Mouse (Mus musculus): ENCODE results near the gene Egr4. TPM values are rescaled to one million over a fixed set of nuclear protein-coding genes. Genes with fewer than 3 reads are reported as not detected.

Gene Egr4
- polyA plus RNA-seq (2012; rRNA removed): 30.9 and 47.9 TPM in 2 replicates

DNA sequence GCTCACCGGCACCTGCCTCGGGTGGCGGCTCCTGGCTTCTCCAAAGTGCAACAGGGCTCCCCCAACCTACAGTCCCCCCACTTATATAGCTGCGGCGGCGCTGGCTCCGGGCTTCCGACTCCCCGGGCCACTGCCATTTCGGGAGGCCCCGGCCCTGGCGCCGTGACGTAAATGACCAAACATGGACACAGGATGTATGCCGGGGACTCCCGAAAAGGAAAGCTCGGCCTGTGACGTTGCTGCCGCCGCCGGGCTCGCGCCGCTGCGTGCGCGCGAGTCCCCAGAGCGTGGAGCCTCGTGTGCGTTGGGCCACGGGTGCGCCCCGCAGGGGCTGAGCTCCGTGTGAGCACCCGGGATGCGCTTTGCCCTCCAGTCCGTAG lies at the start of gene Egr4:
Gene Egr4 (minus strand): TSS at position 59 of the 380 bp plus-strand sequence.
- Histone ChIP-seq H3K27ac (ENCODE audit: insufficient read depth, low read length) (peak within 1 kb of the TSS; percentile 87), H3K4me1 (ENCODE audit: control insufficient read depth, insufficient read depth, low read length) (peaks cover 2% of the 10 kb centered on the region; the same call in 1 of the 2 replicates), H3K4me3 (ENCODE audit: insufficient read depth, low read length) (peak within 1 kb of the TSS; percentile 92)
- no peak for TF ChIP-seq CTCF (IDR thresholded peaks at IDR 0.05; ENCODE audit: extremely low read depth, insufficient read depth, low read length)
- TF ChIP-seq POLR2A (IDR thresholded peaks at IDR 0.05; ENCODE audit: extremely low read depth, insufficient read depth, low read length): peak; percentile 52; the same call in 1 of the 2 replicates

DNA sequence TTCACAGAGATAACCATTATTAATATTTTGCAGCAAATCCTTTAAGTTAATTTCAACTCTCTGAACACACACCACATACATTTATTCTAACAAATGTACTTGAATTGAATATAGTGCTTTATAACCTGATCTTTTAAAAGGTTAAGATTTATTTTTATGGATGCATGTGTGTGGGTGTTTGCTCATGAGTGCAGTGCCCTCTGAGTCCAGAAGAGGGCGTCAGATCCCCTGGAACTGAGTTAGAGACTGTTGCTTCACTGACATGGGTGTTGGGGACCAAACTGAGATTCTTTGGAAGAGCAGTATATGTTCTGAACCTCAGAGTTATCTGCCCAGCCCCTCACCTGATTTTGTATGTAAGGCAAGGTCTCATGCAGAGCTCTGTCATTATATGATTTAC lies 49.0 kb upstream of the Egr4 start:
- Histone ChIP-seq H3K4me3 (ENCODE audit: insufficient read depth, low read length) (no peak overlapping the region), H3K27ac (ENCODE audit: insufficient read depth, low read length) (no peak overlapping the region), H3K4me1 (ENCODE audit: control insufficient read depth, insufficient read depth, low read length) (no peaks in the 10 kb centered on the region)
- TF ChIP-seq CTCF (IDR thresholded peaks at IDR 0.05; ENCODE audit: extremely low read depth, insufficient read depth, low read length): no peak
- TF ChIP-seq POLR2A (IDR thresholded peaks at IDR 0.05; ENCODE audit: extremely low read depth, insufficient read depth, low read length): no peak

DNA sequence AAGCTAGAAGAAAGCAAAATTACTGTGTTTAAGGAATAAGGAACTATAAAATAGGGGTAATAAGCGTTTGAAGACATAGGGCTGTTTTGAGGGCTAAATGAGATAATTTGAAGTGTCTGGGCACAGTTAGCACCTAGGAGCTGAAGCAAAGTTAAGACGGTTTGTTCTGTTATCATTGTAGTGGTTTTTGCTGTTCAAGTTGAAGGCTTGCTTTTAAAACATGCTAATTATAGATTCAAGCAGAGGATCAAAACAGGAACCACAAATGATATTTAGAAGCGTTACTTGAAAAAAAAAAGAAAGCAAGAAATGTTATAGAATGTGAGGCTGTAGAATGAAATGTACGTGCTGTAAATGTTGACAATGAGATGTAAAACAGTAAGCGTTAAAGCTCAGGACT lies 34.3 kb upstream of the Egr4 start:
- TF ChIP-seq CTCF (IDR thresholded peaks at IDR 0.05; ENCODE audit: extremely low read depth, insufficient read depth, low read length) (no peak), POLR2A (IDR thresholded peaks at IDR 0.05; ENCODE audit: extremely low read depth, insufficient read depth, low read length) (no peak)
- H3K4me3 ChIP-seq (ENCODE audit: insufficient read depth, low read length): no peak overlapping the region
- H3K4me1 ChIP-seq (ENCODE audit: control insufficient read depth, insufficient read depth, low read length): peaks cover 2% of the 10 kb centered on the region; the same call in 1 of the 2 replicates
- no peak overlapping the region for H3K27ac ChIP-seq (ENCODE audit: insufficient read depth, low read length)

DNA sequence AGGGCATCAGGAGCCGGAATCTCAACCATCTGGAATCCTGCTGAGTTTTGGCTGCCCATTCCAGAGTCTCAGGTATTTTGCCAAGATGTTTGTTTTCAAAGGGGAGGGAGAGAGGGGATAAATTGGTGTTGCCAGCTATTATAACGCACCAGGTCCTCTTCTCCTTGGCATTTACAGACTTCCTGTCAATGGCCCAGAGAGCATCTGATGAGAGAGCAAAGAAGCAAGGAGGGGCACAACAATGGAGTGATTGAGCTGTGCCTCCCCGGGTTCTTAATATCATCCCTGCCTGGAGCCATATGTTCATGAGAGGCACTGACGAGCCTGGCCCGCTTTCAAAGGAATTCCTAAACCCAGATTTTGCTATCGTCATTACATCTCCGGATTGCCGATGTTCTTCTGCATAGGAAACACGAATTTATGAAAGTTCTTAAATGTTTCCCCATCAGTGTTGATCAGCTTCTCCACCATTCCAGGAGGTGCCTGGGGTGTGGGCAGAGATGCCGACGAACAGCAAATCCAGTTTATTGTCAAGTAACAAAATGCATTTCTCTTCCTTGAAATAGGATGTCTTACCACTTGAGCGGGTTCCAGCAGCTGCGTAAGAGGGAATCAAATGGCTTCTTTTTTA lies 31.0 kb upstream of the Egr4 start:
- Histone ChIP-seq H3K4me3 (ENCODE audit: insufficient read depth, low read length) (0 out of 2 replicates have a peak overlapping the region, but pooled peaks have one; percentile 7), H3K27ac (ENCODE audit: insufficient read depth, low read length) (no peak overlapping the region), H3K4me1 (ENCODE audit: control insufficient read depth, insufficient read depth, low read length) (peaks cover 5% of the 10 kb centered on the region)
- no peak for TF ChIP-seq CTCF (IDR thresholded peaks at IDR 0.05; ENCODE audit: extremely low read depth, insufficient read depth, low read length)
- no peak for TF ChIP-seq POLR2A (IDR thresholded peaks at IDR 0.05; ENCODE audit: extremely low read depth, insufficient read depth, low read length)

DNA sequence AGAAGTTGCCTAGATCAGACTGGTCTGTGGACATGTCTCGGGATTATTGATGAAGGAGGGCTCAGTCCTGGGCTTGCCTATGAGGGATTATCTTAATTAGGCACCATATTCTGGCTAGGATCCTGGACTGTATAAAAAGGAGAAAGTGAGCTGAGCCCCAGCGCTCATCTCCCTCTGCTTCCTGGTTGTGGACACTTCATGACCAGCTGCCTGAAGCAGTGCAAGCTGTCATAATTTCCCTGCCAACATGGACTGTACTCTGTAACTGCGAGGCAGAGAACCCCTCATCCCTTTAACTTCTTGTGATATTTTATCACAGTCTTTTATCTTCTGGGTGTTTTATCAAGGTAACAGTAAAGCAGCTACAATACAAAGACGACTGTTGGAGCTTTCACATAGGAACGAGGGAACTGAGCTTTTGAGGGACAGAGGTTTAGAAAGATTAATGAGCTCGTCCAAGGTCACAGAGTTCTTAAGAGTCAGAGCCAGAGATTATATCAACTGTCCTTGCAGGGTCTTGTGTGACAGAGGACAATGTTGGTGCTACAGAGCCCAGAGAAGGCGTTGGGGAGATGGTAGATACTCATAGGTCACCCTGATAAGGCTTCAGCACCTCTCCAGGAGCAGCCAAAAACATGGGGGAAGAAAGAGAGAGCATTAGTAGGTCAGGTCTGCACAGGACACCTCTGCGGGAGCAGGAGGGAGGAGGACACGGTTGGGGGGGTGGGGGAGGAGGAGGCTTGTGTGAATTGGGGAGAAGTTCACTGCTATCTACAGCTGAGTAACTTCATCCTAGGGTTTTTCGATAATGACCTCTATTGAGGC lies 30.2 kb upstream of the Egr4 start:
- H3K27ac ChIP-seq (ENCODE audit: insufficient read depth, low read length): no peak overlapping the region
- TF ChIP-seq POLR2A (IDR thresholded peaks at IDR 0.05; ENCODE audit: extremely low read depth, insufficient read depth, low read length): no peak
- peaks cover 5% of the 10 kb centered on the region for H3K4me1 ChIP-seq (ENCODE audit: control insufficient read depth, insufficient read depth, low read length)
- H3K4me3 ChIP-seq (ENCODE audit: insufficient read depth, low read length): no peak overlapping the region

DNA sequence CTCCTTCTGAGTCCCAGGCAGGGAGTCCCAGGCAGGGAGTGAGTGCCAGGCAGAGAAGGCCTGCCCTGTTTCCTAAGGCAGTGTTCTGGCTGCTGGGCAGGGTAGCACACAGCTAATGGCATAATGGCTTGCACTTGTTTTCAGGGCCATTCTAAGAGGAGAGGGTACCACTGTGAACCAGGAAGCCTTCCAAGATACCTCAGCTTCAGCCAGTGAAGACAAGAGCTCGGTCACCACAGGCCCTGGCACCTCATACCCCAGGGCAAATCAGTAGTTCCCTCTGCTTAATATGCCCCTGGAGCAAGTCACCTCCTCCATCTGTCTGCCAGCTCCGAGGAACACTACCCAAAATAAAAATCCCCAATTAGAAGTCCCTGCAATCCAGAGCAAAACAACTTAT lies 9.4 kb upstream of the Egr4 start:
- TF ChIP-seq CTCF (IDR thresholded peaks at IDR 0.05; ENCODE audit: extremely low read depth, insufficient read depth, low read length) (no peak), POLR2A (IDR thresholded peaks at IDR 0.05; ENCODE audit: extremely low read depth, insufficient read depth, low read length) (no peak)
- Histone ChIP-seq H3K4me1 (ENCODE audit: control insufficient read depth, insufficient read depth, low read length) (peaks cover 2% of the 10 kb centered on the region; the same call in 1 of the 2 replicates), H3K27ac (ENCODE audit: insufficient read depth, low read length) (no peak overlapping the region), H3K4me3 (ENCODE audit: insufficient read depth, low read length) (no peak overlapping the region)

DNA sequence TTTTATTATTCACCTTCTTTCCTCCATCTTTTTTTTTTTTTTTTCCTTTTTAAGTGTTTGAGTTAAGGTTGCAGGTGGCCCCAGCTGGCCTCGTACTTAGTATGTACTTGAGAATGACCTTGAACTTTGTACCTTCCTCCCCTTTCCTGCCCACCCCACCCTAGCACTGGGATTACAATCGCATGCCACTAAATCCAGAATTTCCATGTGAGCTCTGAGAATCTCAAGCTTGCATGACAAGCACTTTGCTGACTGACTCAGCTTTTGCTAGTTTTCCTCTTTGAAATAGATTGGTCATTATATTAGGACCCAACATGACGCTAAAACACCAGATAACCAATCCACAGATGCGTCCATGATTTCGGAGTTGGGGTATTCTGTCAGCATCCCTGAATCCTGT lies 8.6 kb upstream of the Egr4 start:
- Histone ChIP-seq H3K4me3 (ENCODE audit: insufficient read depth, low read length) (no peak overlapping the region), H3K27ac (ENCODE audit: insufficient read depth, low read length) (no peak overlapping the region), H3K4me1 (ENCODE audit: control insufficient read depth, insufficient read depth, low read length) (peaks cover 2% of the 10 kb centered on the region; the same call in 1 of the 2 replicates)
- TF ChIP-seq CTCF (IDR thresholded peaks at IDR 0.05; ENCODE audit: extremely low read depth, insufficient read depth, low read length) (no peak), POLR2A (IDR thresholded peaks at IDR 0.05; ENCODE audit: extremely low read depth, insufficient read depth, low read length) (no peak)

DNA sequence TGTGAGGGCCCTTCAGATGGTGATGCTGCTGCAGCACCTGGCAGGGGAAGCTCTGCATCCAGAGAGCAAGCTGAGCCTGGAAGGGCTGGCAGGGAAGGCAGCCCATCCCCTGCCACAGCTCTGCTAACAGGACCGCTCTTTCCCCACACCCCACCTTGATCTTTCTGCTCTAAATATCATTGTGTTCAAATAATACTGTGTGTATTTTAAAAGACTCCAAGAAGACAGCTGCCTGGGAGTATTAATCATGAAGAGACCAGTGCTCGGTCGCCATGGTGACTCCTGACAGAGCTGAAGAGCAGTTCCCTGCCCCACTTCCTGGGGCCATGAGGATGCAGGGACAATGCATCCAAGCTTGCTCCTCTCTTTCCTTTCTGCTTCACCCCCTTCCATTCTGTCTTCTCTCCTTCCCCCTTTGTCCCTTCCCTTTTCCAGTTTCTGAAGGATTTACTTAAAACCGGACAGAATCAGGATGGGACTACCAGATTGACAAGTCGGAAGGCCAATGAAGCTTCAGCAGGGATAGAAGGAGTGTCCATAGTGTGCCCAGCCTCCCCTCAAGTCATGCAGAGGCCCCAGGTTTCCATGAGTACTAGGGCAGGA lies 4.8 kb upstream of the Egr4 start:
- H3K27ac ChIP-seq (ENCODE audit: insufficient read depth, low read length): no peak overlapping the region
- TF ChIP-seq POLR2A (IDR thresholded peaks at IDR 0.05; ENCODE audit: extremely low read depth, insufficient read depth, low read length) (no peak), CTCF (IDR thresholded peaks at IDR 0.05; ENCODE audit: extremely low read depth, insufficient read depth, low read length) (no peak)
- H3K4me1 ChIP-seq (ENCODE audit: control insufficient read depth, insufficient read depth, low read length): peaks cover 2% of the 10 kb centered on the region; the same call in 1 of the 2 replicates

DNA sequence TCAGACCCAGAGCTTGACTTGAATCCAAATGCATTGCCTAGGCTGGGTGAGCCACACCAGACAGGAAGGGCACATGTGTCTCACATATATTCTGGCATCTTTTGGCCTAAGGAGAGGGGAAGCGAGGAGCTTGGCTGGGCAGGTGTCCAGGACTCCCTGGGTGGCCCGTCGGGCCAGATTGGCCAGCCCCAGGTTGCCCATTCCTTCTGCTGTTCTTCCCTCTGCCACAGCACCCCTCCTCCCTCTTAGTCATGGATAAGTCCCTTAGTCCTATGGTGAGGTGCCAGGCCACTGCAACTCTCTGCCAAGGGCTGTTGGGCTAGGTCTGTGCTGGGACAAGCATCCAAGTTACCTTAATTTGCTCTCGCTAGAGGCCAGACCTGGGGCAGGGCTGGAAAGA lies 2.6 kb upstream of the Egr4 start:
- Histone ChIP-seq H3K4me1 (ENCODE audit: control insufficient read depth, insufficient read depth, low read length) (peaks cover 2% of the 10 kb centered on the region; the same call in 1 of the 2 replicates), H3K4me3 (ENCODE audit: insufficient read depth, low read length) (no peak overlapping the region), H3K27ac (ENCODE audit: insufficient read depth, low read length) (no peak overlapping the region)
- TF ChIP-seq POLR2A (IDR thresholded peaks at IDR 0.05; ENCODE audit: extremely low read depth, insufficient read depth, low read length) (no peak), CTCF (IDR thresholded peaks at IDR 0.05; ENCODE audit: extremely low read depth, insufficient read depth, low read length) (no peak)

More for the DNA sequence above, 4.8 kb upstream of the Egr4 start:
- no peak overlapping the region for H3K4me3 ChIP-seq (ENCODE audit: insufficient read depth, low read length)

All from cortical plate, adult 2 months (tissue).